Mouse (Mus musculus): Measurements from ENCODE around the gene Tfip11.

Tfip11 gene

GRCm38 (mm10) chr5:112289819-112290535 lies 36.2 kb upstream of the Tfip11 start:
- DNase-seq (ENCODE audit: low read depth) = no peak

GRCm38 (mm10) chr5:112290536-112290880 lies 35.6 kb upstream of the Tfip11 start:
- DNase-seq (ENCODE audit: low read depth) = no peak

GRCm38 (mm10) chr5:112291866-112292265 lies 34.3 kb upstream of the Tfip11 start:
- DNase-seq (ENCODE audit: low read depth) = no peak

GRCm38 (mm10) chr5:112292343-112292980 lies 33.7 kb upstream of the Tfip11 start:
- DNase-seq (ENCODE audit: low read depth) = no peak

- DNase-seq (ENCODE audit: low read depth) = no peak
These were observed 32.4 kb upstream of the Tfip11 start for GRCm38 (mm10) chr5:112293800-112294199.

- DNase-seq (ENCODE audit: low read depth) = no peak
These were observed 31.5 kb upstream of the Tfip11 start for GRCm38 (mm10) chr5:112294696-112295095.

GRCm38 (mm10) chr5:112295162-112295561 lies 31.0 kb upstream of the Tfip11 start:
- DNase-seq (ENCODE audit: low read depth) = peak; percentile 83

GRCm38 (mm10) chr5:112295564-112295963 lies 30.6 kb upstream of the Tfip11 start:
- no peak for DNase-seq (ENCODE audit: low read depth)

GRCm38 (mm10) chr5:112296404-112297181 lies 29.6 kb upstream of the Tfip11 start:
- peak; percentile 52 for DNase-seq (ENCODE audit: low read depth)

- DNase-seq (ENCODE audit: low read depth) = peak; percentile 82
These were observed 28.9 kb upstream of the Tfip11 start for GRCm38 (mm10) chr5:112297257-112297656.

GRCm38 (mm10) chr5:112298226-112298988 lies 27.8 kb upstream of the Tfip11 start:
- peak; percentile 95 for DNase-seq (ENCODE audit: low read depth)

GRCm38 (mm10) chr5:112299399-112299798 lies 26.8 kb upstream of the Tfip11 start:
- no peak for DNase-seq (ENCODE audit: low read depth)

- DNase-seq (ENCODE audit: low read depth) = no peak
These were observed 26.0 kb upstream of the Tfip11 start for GRCm38 (mm10) chr5:112300112-112300511.

- DNase-seq (ENCODE audit: low read depth) = no peak
These were observed 25.3 kb upstream of the Tfip11 start for GRCm38 (mm10) chr5:112300721-112301308.

GRCm38 (mm10) chr5:112301694-112302093 lies 24.5 kb upstream of the Tfip11 start:
- DNase-seq (ENCODE audit: low read depth) = peak; percentile 85

GRCm38 (mm10) chr5:112302310-112302709 lies 23.8 kb upstream of the Tfip11 start:
- no peak for DNase-seq (ENCODE audit: low read depth)

GRCm38 (mm10) chr5:112305842-112306241 lies 20.3 kb upstream of the Tfip11 start:
- no peak for DNase-seq (ENCODE audit: low read depth)

- no peak for DNase-seq (ENCODE audit: low read depth)
These were observed 12.8 kb upstream of the Tfip11 start for GRCm38 (mm10) chr5:112313222-112313885.

GRCm38 (mm10) chr5:112316468-112316867 lies 9.7 kb upstream of the Tfip11 start:
- DNase-seq (ENCODE audit: low read depth) = no peak

GRCm38 (mm10) chr5:112317328-112317727 lies 8.8 kb upstream of the Tfip11 start:
- DNase-seq (ENCODE audit: low read depth) = no peak

- peak; percentile 70 for DNase-seq (ENCODE audit: low read depth)
These were observed 6.8 kb upstream of the Tfip11 start for GRCm38 (mm10) chr5:112319343-112319742.

Measured in 416B (cell line).